Mouse (Mus musculus): ENCODE data around the gene Scarf1.
A peak's percentile ranks its signal among the peaks of the same experiment; 100 is the strongest.
"Not testable (repeated sequence)": the region's sequence is repeated elsewhere in the genome, so short reads cannot be mapped to it uniquely, and the experiment has no call there.

Scarf1 gene

DNA sequence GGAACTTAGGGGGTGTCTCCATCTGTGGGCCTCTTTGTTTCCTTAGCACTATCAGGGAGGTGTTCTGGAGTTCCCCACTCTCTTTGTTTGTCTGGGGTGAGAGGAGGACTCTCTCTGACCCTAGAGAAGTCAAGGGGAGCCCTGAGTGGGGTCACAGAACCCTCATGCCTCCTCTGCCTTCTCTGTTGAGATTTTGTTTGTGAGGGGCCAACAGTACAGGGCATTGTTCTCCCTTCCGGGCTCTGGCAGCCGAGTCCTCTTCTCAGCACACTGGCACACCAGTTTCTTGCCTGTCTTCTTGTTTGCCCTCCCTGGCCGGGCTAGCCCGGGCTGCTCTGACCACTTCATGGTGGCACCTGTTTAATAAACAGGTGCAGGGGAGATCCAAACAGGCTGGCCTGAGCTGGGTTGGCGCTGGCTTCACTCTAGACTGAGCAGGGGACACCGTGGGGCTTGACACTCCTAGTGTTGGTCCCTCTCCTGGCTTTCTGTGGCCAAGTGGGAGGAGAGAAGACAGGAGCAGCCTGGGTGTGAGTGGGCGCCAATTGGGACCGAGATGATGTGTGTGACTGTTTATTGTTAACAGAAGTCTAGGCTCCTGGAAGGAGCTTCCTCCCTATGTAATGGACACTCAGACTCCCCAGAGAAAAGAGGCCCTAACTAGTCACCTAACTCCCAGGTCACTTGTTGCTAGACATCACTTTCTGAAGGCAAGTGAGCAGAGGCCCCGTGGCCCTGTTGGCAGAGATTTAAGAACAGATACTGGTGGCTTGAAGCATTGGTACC is 25.0 kb downstream of the Scarf1 start:
- no peak for DNase-seq

DNA sequence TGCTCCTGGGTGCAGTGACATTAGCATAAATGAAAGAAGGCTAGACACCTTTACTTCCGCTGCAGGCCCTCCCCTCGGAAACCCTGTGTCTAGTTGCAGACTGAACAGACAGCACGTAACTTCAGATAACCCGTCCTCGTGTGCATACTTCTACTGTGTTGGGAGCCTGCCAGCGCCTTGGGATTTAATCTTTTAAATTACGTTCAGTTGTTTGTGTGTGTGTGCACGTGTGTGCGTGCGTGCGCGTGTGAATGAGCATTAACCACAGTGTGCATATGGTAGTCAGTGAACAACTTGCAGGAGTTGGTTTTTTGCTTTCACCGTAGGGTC is 25.6 kb downstream of the Scarf1 start:
- DNase-seq = no peak

DNA sequence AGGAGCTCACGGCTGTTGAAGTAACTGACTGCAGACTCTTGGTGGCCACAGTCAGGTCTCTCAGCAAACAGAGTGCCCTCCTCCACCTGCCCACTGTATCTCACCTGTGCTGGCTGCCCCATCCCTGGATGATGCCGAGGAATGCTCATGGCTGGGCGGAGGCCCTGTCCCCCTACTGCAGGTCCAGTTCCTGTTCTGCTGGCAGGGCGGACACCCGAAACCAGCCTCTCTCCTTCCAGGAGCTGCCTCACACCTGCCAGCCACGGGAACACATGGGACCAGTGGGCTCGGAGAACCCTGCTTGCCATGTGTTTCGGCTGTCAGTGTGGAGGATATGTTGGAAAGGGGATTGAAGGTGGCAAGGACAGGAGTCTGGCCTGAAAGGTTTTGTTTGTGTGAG is 26.9 kb downstream of the Scarf1 start:
- DNase-seq = no peak

DNA sequence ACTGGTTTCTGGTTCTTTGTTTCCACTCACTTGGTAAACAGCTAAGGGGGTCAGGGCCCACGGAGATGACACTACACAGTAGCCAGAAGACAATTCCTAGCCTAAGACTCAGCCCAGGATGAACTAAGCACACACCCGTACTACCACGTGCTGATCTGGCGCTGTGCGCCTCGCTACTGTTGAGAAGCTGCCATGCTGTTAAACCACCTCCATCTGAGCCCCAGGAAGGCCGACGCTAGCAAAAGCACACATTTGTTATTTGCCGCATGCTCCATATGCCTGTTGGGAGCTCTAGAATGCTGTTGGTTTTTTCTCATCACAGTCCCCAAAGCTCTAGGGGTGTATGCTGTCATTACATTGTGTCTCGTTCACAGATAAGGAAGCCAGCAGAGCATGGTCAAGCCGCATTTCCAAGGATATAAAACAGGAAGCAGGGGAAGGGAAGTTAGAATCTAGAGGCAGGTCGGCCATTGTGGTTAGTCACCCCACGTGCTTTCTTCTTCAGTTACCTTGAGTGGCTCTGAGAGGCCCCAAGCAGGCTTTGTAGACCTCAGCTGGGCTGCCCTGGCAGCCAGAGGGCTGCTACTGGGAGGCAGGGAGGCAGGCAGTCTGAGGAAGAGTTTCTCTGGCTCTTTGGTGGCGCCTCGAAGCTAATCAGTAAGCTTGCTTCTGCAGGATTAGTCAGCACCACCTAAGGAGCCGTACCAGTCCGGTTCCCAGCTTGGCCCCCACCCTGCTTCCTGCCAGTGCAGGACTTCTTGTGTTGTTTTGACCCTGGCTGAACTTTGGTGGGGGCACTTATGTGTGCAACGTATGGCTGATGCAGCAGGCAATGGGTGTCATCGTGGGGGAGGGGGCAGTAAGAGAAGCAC is 27.6 kb downstream of the Scarf1 start:
- peak; percentile 42 for DNase-seq

DNA sequence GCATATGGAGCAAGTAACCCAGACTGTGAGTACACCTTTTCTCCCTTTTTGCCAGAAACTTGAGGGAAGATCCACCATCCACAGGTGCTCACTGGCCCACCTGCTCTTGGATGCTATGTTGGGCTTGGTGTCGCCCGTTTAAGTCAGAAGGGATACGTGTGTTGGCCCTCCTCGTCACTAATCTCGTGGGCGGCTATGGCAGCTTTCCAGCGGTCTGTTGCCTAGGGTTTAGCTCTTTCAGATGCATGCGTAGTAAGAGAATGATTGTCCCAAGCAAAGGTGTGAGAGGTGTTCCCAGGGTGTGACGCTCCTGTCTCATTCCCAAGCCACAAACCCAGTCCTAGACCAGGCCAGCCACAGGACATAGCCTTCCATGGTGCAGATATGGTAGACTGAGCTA is 31.4 kb downstream of the Scarf1 start:
- DNase-seq = no peak

DNA sequence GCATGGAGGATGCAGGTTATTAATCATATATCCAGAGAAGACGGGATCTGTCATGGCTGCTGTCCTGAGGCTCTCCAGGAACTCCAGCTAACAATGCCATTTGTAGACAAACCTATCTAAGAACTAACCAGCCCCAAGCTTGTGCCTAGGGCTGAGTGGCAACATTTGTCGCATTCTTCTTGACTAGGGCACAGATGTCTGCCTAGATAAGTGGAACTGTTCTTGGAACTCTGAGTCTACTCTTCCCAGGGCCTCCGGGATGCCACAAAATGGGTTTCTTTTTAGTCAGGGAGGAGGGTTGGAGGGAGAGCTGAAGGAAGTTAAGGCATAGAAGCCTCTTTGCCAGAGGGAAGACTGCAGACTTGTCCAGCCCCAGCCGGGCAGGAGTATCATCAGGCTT is 32.7 kb downstream of the Scarf1 start:
- DNase-seq = no peak

DNA sequence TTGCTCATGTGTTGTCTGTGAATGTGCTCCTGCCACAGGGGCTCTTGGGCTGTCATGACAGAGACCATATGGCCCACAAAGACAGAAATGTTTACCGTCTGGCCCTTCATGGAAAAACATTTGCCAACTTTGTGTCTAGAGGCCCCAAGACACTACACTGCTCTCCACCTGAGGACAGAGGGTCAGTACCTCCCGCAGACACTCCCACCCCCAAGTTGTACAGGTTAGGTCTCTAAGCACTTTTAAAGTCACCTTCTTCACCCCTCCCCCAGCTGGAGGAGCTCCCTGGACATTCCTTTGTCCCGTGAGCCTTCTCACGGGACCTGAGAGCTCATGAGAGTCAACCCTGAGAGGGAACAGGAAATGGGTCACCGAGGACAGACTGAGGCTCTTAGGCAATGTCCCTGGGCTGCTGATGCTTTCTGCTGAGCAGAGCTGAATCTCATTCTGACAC is 36.3 kb downstream of the Scarf1 start:
- peak; percentile 54 for DNase-seq

DNA sequence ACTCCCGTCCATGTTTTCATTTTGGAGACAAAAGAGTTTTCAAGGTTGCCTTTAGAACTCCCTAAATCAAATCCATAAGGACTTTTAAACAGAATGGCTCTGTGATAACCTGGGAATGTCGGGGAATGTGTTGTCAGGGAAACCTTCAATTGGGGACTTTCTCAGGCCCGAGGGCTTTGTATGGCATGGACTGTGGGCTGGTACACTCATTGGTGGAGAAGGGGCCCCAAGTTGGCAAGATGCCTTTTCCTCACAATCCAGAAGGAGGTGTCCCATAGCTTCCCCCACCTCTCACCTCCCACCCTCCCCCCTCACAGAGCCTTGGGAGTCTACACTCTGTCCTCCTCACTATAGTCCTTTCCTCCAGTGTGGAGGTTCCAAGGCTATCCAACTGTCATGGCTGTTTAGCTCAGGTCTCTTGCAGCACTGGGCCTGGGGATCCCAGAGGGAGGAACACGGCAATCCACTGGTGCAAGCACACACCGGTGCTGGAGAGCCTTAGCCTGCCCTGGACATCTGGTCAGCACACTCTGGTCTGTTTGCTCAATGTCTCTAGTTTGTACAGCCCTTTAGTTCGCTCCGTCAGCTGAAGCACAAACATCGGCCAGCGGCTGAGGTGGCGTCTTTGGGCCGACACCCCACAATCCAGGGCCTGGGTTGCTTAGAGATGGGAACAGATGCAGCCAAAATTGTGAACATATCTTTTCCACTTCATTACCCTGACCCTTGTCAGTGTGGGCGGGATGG is 37.0 kb downstream of the Scarf1 start:
- DNase-seq = no peak

DNA sequence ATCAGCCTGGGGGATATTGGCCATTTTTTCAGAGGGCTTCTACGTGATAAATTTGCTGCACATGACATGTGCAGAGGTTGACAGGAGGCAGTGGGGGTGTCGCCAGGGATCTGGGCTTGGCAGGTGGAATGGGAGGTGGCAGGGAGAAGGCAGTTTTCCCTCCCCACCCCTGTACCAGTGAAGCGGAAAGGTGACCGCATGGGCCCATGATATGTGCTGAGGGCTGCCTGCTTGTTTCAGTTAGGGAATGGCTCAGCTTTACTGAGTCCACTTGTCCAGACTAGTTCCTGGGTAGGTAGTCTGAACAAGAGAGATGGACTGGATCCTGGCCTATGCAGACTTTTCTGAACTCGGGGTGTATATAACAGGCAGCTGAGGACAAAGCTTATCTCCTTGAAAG is 38.0 kb downstream of the Scarf1 start:
- DNase-seq = peak; percentile 61

DNA sequence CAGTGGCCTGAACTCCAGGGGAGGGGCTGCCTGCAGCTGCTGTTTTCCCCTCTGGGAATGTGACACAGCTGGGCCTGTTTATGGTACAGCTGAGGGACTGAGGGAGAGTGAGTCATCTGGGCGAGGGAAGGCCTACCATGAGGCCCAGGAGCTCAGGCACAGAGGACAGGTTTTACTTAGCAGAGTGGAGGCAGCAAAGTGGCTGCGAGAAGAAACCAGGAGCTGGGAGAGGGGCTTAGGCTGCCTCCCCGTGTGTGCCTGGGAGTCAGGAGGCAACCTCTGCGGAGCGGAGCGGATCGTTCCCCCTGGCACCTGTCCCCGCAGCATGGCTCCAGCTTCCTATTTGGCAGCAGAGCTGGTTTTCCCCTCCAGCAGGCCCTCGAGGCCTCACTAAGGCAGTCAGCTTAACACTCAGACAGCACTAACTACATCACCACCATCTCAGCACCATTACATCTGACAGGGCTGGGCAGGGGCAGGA is 38.7 kb downstream of the Scarf1 start:
- DNase-seq = peak; percentile 49

DNA sequence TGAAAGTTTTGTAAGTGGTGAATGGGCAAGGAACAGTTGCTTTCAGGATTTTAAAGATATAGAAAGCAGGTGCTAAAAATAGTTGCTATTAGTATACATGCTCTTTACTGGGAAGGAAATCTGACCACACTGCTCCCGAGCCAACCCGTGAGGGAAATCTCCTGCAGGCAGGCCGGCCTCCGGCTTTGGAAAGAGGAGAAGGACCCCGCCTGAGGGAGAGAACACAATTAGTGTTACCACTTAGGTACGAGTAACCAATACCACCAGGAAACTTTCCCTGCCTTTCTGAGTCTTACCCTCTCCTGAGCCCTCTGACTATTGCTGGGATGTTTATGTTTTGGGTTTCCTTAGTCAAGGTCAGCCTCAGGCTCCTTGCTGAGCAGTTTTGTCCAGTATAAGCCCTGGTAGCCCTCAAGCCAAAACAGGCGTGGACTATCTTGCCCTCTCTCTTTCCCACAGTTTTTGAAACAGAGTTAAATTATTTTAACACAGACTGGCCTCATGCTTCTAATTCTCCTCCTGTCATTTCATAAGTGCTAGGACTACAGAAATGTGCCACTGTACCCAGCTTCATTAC is 39.7 kb downstream of the Scarf1 start:
- DNase-seq = no peak

DNA sequence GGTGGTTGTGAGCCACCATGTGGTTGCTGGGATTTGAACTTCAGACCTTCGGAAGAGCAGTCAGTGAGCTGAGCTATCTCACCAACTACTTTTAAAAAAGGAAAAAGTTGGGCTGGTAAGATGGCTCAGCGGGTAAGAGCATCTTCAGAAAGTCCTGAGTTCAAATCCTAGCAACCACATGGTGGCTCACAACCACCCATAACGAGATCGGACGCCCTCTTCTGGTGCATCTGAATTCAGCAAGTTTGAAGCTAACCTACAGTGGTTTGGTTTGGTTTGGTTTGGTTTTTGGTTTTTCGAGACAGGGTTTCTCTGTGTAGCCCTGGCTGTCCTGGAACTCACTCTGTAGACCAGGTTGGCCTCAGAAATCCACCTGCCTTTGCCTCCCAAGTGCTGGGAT is 42.7 kb downstream of the Scarf1 start:
- DNase-seq = not testable (repeated sequence)

DNA sequence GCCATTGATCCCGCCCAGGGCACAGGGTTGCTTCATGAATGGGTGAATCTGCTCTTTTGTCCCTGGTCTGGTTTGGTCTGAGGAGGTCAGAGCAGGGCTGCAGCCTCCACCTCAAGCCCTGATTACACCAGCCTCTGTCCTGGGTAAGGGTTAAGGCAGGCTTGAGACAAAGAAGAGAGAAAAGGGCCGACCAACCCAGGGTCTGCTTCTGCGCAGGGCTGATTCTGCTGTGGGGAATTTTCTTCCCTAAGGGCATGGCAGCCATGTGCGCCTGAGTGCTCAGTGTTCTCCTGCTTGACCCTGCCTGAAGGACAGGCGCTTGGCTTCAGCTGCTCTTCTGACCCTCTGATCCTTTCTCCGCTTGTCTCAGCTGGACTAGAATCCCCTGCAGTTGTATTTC is 43.8 kb downstream of the Scarf1 start:
- no peak for DNase-seq

DNA sequence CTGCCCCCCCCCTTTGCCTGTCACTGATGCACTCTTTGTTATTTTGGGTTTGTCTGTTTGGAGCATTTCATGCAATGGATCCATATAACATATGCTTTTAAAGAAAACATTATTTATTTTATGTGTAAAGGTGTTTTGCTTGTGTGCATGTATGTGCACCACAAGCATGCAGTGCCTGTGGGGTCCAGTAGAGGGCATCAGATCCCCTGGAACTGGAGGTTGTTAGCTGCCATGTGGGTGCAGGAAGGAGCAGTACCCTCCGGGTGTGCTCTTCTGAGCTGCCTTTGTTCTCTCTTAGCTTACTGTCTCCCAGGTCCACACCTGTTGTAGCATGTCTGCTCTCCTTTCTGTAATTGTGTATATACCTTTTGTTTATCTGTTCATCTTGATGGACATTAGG is 44.8 kb downstream of the Scarf1 start:
- no peak for DNase-seq

DNA sequence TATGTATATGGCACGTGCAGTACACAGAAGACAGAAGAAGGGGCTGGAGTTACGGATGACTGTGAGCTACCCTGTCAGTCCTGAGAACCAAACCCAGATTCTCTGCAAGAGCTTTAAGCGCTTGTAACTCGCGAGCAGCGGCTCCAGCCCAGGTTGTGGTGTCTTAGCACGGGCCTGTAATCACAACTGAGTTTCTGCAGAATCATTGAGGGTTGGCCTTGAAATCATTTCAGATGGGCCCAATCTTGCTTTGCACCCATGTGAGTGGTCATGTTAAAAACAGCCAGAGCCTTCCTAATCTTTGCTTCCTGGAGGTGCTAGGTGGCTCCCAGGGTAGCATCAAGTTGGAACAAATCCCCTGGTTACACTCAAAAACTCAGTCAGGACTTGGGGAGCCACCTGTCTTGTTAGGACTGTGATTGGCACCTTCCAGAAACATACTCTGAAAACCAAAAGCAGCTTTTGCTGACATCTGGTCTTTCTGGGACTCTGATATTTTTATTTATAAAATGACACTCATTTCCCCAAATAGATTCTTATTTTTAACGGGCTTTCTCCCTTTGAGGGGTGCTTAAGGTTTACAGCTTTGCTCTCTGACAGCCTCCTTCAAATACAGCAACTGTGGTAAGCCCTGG is 46.6 kb downstream of the Scarf1 start:
- no peak for DNase-seq

DNA sequence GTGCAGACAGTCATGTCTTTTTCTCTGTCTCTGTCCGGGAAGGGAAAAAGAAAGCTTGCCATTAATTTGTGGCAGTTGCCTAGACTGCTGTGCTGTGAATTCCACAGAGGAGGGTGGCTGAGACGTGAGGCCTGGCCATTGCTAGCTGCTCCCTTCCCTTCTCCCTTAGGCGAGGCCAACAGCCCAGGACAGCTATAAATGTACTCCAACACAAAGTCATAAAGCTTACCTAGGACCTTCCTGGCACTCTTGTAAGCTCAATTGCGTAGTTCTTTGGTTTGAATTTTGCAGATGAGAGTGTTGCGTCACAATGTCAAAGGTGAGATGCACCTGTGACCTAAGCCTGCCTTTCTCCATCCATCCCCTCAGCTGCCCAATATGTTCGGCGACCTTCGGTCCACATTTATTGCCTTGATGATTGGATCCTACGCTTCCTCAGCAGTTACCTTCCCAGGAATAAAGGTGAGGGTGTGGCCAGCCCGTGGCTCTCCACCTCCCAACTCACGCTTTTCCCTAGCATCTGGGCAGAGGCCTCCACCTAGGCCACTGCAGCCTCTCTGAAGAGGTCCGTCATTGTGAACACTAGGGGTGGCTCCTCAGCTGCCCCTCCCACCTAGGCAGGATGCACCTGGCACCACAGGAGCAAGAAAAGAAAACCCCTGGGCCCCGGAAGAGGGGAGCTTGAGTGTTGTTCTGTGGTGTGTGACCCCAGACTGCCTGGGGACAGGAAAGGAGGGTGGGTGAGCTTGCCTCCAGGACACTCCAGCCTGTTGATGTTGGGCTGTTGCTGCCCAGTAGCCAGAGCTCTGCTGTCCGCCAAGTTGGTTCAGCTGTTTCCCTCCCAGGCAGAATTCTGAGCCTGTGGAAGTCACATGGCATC is 47.4 kb downstream of the Scarf1 start:
- DNase-seq = no peak

DNA sequence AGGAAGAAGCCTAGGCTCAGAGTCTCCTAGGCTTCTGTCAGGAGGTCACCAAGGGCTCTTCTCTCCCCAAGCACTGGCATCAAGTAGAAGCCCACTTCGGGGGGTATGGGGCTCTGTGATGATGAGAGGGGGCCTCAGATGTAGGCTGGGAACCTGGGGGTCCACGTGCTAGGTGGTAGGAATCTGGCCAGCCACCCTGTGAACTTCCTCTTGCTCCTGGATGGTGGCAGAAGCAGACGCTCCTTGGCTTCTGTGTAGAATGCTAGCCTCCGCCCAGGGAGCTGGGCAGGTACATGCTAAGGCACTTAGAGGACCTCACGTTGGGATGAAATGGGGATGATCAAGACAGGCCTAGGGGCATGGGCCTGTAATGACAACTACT is 48.1 kb downstream of the Scarf1 start:
- no peak for DNase-seq

DNA sequence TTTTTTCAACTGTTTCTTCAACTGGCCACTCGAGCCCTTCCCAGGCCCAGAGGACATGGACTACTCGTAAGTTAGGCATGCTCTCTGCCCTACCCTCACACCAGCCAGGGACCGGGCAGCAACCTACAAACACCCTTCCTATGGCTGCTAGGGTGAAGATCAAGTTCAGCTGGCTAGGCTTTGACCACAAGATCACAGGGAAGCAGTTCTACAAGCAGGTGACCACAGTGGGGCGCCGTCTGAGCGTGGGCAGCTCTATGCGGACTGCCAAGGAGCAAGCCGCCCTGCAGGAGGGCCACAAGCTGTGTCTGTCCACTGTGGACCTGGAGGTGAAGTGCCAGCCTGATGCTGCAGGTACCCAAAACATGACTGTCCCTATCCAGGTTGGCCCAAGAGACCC is 49.5 kb downstream of the Scarf1 start:
- DNase-seq = no peak

DNA sequence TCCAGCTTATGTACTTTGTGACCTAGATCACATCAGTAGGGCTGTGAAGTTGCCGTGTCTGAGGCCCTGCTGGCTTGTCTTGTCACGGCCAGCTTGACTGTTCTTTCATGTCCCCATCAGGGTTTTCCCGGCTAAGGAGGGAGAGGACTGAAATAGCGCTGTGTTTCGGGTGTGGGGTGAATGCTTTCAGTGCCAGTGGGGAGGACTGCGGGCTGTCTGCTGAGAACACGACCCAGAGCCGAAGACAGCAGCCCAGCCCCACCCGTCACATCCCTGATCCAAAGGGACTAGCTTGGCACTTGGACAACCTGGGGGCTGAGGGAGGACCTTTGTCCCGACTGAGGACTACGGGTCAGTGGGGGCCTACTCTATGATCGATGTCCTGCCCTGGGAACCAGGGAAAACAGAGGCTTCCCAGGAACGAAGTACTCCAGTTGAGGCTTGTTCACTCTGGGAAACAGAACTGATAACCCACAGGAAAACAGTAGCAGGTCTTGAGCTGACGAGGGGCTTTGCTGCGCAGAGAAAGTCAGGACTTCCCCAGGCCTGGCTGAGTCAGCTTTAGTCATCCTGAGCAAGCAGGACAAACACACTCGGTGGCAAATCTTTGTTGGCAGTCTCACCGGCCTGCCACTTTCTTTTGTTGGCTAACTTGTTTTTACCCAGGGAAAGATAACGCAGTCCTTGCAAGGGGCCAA is 50.7 kb downstream of the Scarf1 start:
- DNase-seq = no peak

DNA sequence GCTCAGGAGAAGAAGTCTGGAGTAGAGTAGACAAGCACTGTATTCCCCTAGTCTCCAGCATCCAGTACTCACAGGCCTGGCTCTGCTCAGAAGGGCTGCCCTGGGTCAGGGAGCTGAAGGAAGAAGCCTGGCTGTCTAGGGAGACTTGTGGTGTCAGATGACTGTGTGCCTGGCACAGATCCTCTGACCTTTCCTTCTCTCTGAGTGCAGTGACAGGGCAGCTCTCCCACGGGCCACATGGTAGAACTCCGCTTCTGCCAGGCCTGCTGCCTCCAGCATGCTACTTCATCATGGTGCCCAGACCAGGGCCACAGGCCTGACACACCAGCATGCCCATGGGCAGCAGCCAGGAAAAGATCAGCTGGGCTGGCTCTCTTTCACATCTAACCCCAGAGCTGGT is 52.5 kb downstream of the Scarf1 start:
- DNase-seq = no peak
